Mouse (Mus musculus) CH12.LX (cell line): ENCODE data around the gene Ctnna3. TPM values are rescaled to one million over a fixed set of nuclear protein-coding genes. Genes with fewer than 3 reads are reported as not detected.

Source experiments
- DNase-seq: peaks from one replicate; pipeline ENCODE4 v3.0.0-alpha.2; 2013; ENCODE audit errors: extremely low read depth
- H3K27ac ChIP-seq: 2 replicates; pipeline ENCODE4 v1.5.1; 2012; ENCODE audit warnings: low read depth, mild to moderate bottlenecking, control low read depth, moderate library complexity; ENCODE audit not compliant: insufficient read depth
- H3K27me3 ChIP-seq: replicated peaks from 2 replicates; pipeline ENCODE3; 2012; ENCODE audit warnings: inconsistent platforms
- H3K36me3 ChIP-seq, 2 experiments: replicated peaks in 1 of 2; 2 replicates each; pipeline versions ENCODE3 to v1.6.1; 2012; ENCODE audit warnings: inconsistent platforms in 1 of 2, low read length in 1 of 2, mild to moderate bottlenecking in 1 of 2, mixed read lengths in 1 of 2, moderate library complexity in 1 of 2; ENCODE audit not compliant: control insufficient read depth in 1 of 2, insufficient read depth in 1 of 2
- H3K4me1 ChIP-seq, 2 experiments: 2 replicates each; pipeline ENCODE4 v1.6.1; 2012; ENCODE audit warnings: inconsistent platforms in 1 of 2, moderate library complexity in 1 of 2; ENCODE audit not compliant: insufficient read depth in 2 of 2, control insufficient read depth in 1 of 2
- H3K4me2 ChIP-seq: 2 replicates; pipeline ENCODE4 v1.6.1; 2012; ENCODE audit warnings: low read depth, mild to moderate bottlenecking, control low read depth; ENCODE audit not compliant: poor library complexity, insufficient read depth, severe bottlenecking
- H3K4me3 ChIP-seq, 3 experiments: fragments of 150-350 bp in 1 of 3; sonication (generic) in 1 of 3; replicated peaks in 1 of 3; 2 replicates each; pipeline versions ENCODE3 to v1.5.1; 2011 to 2012; ENCODE audit warnings: low read depth in 2 of 3, low read length in 2 of 3, mild to moderate bottlenecking in 2 of 3, moderate library complexity in 2 of 3, control low read depth in 1 of 3, improper control_type of control experiment in 1 of 3, inconsistent platforms in 1 of 3, mixed read lengths in 1 of 3; ENCODE audit not compliant: poor library complexity in 1 of 3
- H3K79me2 ChIP-seq: replicated peaks from 2 replicates; pipeline ENCODE4 v1.6.1; 2012; ENCODE audit warnings: mild to moderate bottlenecking, moderate library complexity; ENCODE audit not compliant: control insufficient read depth, poor library complexity, insufficient read depth, severe bottlenecking; ENCODE audit errors: extremely low read depth
- H3K9ac ChIP-seq: 2 replicates; pipeline ENCODE4 v1.6.1; 2012; ENCODE audit warnings: low read depth, mild to moderate bottlenecking, control low read depth, moderate library complexity; ENCODE audit not compliant: insufficient read depth
- H3K9me3 ChIP-seq: replicated peaks from 2 replicates; pipeline ENCODE3; 2012; ENCODE audit warnings: low read length, inconsistent platforms, mixed read lengths
- CHD1 ChIP-seq: IDR thresholded peaks from 2 replicates; pipeline ENCODE4 v1.6.1; 2012; ENCODE audit warnings: low read depth, low read length, improper control_type of control experiment, inconsistent platforms
- CTCF ChIP-seq, 2 experiments: IDR thresholded peaks in 1 of 2; conservative IDR thresholded peaks in 1 of 2; 2 replicates each; pipeline ENCODE4 v1.5.1; 2011 to 2012; ENCODE audit warnings: low read depth in 2 of 2, low read length in 2 of 2, improper control_type of control experiment in 1 of 2, inconsistent platforms in 1 of 2, mild to moderate bottlenecking in 1 of 2, moderate library complexity in 1 of 2
- E2F4 ChIP-seq: IDR thresholded peaks from 2 replicates; pipeline ENCODE4 v1.6.1; 2011; ENCODE audit warnings: low read depth, low read length, improper control_type of control experiment; ENCODE audit not compliant: insufficient replicate concordance
- EP300 ChIP-seq: IDR thresholded peaks from 2 replicates; pipeline ENCODE4 v1.6.1; 2011; ENCODE audit warnings: low read length, improper control_type of control experiment
- JUN ChIP-seq: IDR thresholded peaks from 2 replicates; pipeline ENCODE4 v1.6.1; 2011; ENCODE audit warnings: low read depth, mild to moderate bottlenecking, low read length, improper control_type of control experiment, moderate library complexity; ENCODE audit not compliant: insufficient read depth
- MAFK ChIP-seq: IDR thresholded peaks from 2 replicates; pipeline ENCODE4 v1.6.1; 2011; ENCODE audit warnings: low read length, improper control_type of control experiment; ENCODE audit not compliant: insufficient replicate concordance
- MAX ChIP-seq: IDR thresholded peaks from 2 replicates; pipeline ENCODE4 v1.6.1; 2011; ENCODE audit warnings: low read length, improper control_type of control experiment
- MAZ ChIP-seq: IDR thresholded peaks from 2 replicates; pipeline ENCODE4 v1.6.1; 2012; ENCODE audit warnings: low read depth, mild to moderate bottlenecking, inconsistent platforms, low read length, improper control_type of control experiment, moderate library complexity
- MEF2A ChIP-seq: IDR thresholded peaks from 2 replicates; pipeline ENCODE4 v1.6.1; 2014; ENCODE audit warnings: low read depth, mild to moderate bottlenecking, inconsistent platforms, low read length, improper control_type of control experiment, borderline replicate concordance
- MYC ChIP-seq: IDR thresholded peaks from 2 replicates; pipeline ENCODE4 v1.6.1; 2011; ENCODE audit warnings: low read depth, mild to moderate bottlenecking, improper control_type of control experiment, low read length
- POLR2A ChIP-seq: IDR thresholded peaks from 2 replicates; pipeline ENCODE4 v1.6.1; 2011; ENCODE audit warnings: low read depth, mild to moderate bottlenecking, improper control_type of control experiment, low read length
- RAD21 ChIP-seq: IDR thresholded peaks from 2 replicates; pipeline ENCODE4 v1.6.1; 2011; ENCODE audit warnings: low read depth, mild to moderate bottlenecking, low read length, improper control_type of control experiment, moderate library complexity
- SIN3A ChIP-seq: IDR thresholded peaks from 2 replicates; pipeline ENCODE4 v1.6.1; 2012; ENCODE audit warnings: low read length, improper control_type of control experiment, inconsistent platforms
- TBP ChIP-seq: conservative IDR thresholded peaks from 2 replicates; pipeline ENCODE4 v1.6.1; 2011; ENCODE audit warnings: low read depth, low read length, improper control_type of control experiment
- TCF12 ChIP-seq: IDR thresholded peaks from 2 replicates; pipeline ENCODE4 v1.6.1; 2014; ENCODE audit warnings: low read depth, mild to moderate bottlenecking, inconsistent platforms, low read length, improper control_type of control experiment
- ZC3H11A ChIP-seq: IDR thresholded peaks from 2 replicates; pipeline ENCODE4 v1.6.1; 2012; ENCODE audit warnings: low read depth, mild to moderate bottlenecking, inconsistent platforms, low read length, improper control_type of control experiment
- dilution Hi-C: fragments of 300-500 bp; cut with MboI; formaldehyde crosslinking; loops from 2 replicates; pipeline ENCODE4 v1.14.3; 2020; ENCODE audit warnings: low sequenced_read_pairs; ENCODE audit not compliant: extremely low pct_unique_long_range_greater_than_20kb, extremely low pct_ligation_motif_present
- in situ Hi-C: fragments of 300-500 bp; cut with MboI; formaldehyde crosslinking; loops from 3 replicates; pipeline ENCODE4 v1.14.3; 2019; ENCODE audit warnings: low sequenced_read_pairs, low pct_ligation_motif_present, low pct_unique_long_range_greater_than_20kb, mixed read lengths
- polyA plus RNA-seq: library from polyadenylated mRNA; unstranded; fragments of >175 nt; gene quantifications from 2 replicates; pipeline ENCODE4 v1.2.1, GENCODE M21; 2012; ENCODE audit warnings: low read depth; ENCODE audit not compliant: insufficient read length
- total RNA-seq, 2 experiments: library from RNA; depleted of rRNA; stranded (reverse); fragments of 300-350 nt in 1 of 2; fragments of >200 nt in 1 of 2; gene quantifications; 2 replicates each; pipeline ENCODE4 v1.2.3; 2012 to 2014

Ctnna3 gene
- total and polyA plus RNA-seq, 3 experiments = 0.09 TPM; not detected in 2

DNA sequence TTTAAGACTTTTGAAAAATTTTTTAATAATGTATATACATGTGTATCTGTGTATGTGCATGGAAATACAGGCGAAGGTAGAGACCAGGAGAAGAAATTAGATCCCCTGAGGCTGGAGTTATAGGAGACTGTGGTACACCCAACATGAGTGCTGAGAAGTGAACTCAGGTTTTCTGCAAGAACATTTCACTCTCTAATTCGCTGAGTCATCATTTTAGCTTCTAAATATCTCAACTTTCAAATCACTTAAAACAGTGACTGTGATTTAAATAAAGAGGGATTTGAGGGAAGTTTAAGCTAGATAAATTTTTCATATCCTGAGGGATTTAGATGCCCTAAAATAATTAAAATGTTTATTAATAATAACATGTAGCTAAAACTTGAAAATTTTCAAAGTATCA lies 1241.6 kb downstream of the Ctnna3 start:
- no peak overlapping the region for H3K27ac ChIP-seq
- no peak for DNase-seq
- no peaks in the 10 kb centered on the region for H3K79me2 ChIP-seq
- in situ Hi-C loops = no loop called here
- H3K4me2 ChIP-seq = no peak overlapping the region
- dilution Hi-C loops = no loop called here
- TF ChIP-seq MAFK (peak; percentile 88), ZC3H11A (no peak)
- no peak overlapping the region for H3K4me3 ChIP-seq
- H3K27me3 ChIP-seq = no peaks in the 10 kb centered on the region
- no peak overlapping the region for H3K9ac ChIP-seq
- no peaks in the 10 kb centered on the region for H3K36me3 ChIP-seq
- peaks cover 23% of the 10 kb centered on the region for H3K9me3 ChIP-seq
- H3K4me1 ChIP-seq = no peaks in the 10 kb centered on the region

DNA sequence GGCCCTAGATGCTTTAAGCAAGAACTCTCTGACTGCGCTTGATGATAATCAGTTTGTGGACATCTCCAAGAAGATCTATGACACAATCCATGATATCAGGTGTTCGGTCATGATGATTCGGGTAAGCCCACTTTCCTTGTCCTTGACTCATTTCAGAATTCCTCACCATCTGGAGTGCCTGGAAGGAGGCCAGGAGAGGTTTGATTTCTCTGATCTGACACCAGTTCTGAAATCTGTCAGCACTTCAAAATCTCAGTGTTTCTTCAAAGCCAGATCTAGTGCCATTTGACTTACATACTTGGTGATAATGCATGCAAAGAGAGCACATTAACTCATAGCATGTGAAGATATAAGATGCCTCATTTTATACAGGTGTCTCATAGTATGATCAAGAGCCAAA lies 1245.9 kb downstream of the Ctnna3 start:
- in situ Hi-C loops = no loop called here
- peaks cover 35% of the 10 kb centered on the region for H3K9me3 ChIP-seq
- no peak overlapping the region for H3K27ac ChIP-seq
- H3K9ac ChIP-seq = no peak overlapping the region
- no peaks in the 10 kb centered on the region for H3K36me3 ChIP-seq
- H3K4me3 ChIP-seq = no peak overlapping the region
- no peak for DNase-seq
- dilution Hi-C loops = no loop called here
- H3K79me2 ChIP-seq = no peaks in the 10 kb centered on the region
- no peaks in the 10 kb centered on the region for H3K4me1 ChIP-seq
- H3K4me2 ChIP-seq = no peak overlapping the region
- no peaks in the 10 kb centered on the region for H3K27me3 ChIP-seq
- TF ChIP-seq MYC (no peak), EP300 (no peak), POLR2A (no peak), MAFK (no peak), E2F4 (no peak), MAZ (no peak), SIN3A (no peak), ZC3H11A (no peak), CHD1 (no peak), TCF12 (no peak), JUN (no peak), MAX (no peak), RAD21 (no peak), TBP (no peak), MEF2A (no peak), CTCF (conservative IDR thresholded peaks at IDR 0.05 in 1 of 2, IDR thresholded peaks at IDR 0.05 in 1 of 2; ENCODE audit: low read depth in 2 of 2, low read length in 2 of 2) (no peak)

DNA sequence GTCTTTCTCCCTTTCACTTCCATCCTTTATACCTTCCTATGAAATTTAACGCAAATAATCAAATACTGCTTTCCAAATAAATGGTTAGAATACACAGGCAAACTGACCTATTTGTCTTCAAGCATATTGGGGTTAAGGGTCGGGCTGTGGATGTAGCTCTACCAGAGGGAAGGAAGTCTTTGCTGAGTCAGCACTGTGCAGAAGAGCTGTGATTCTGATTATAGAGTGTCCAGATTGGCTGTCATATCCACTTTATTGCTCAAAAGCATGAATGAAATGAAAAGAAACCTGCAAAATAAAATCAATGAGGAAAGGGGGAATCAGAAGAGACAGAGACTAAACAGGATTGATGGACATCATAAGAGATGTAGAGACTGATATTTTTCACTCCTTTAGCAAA lies 1280.1 kb downstream of the Ctnna3 start:
- Histone ChIP-seq H3K79me2 (no peaks in the 10 kb centered on the region), H3K9me3 (peaks cover 2% of the 10 kb centered on the region), H3K4me1 (no peaks in the 10 kb centered on the region), H3K36me3 (no peaks in the 10 kb centered on the region), H3K4me2 (no peak overlapping the region), H3K27me3 (no peaks in the 10 kb centered on the region), H3K27ac (no peak overlapping the region), H3K9ac (no peak overlapping the region), H3K4me3 (no peak overlapping the region)
- TF ChIP-seq ZC3H11A = no peak
- peak; percentile 69; the same call in 1 of the 2 replicates for TF ChIP-seq MAFK
- in situ Hi-C loops = no loop called here
- no peak for DNase-seq
- dilution Hi-C loops = no loop called here
